Mouse (Mus musculus): ENCODE data around the gene Armc7. TPM values are rescaled to one million over a fixed set of nuclear protein-coding genes. Genes with fewer than 3 reads are reported as not detected.
"Not testable (repeated sequence)": the region's sequence is repeated elsewhere in the genome, so short reads cannot be mapped to it uniquely, and the experiment has no call there.

Gene Armc7
- polyA plus RNA-seq, 1 experiment from 2014 or later: 9.0 TPM

GRCm38 (mm10) chr11:115462243-115462891 is 13.1 kb upstream of the Armc7 start, which contains the start of gene Slc16a5:
Slc16a5 (plus strand) TSS chr11:115462474.
- Histone ChIP-seq H3K9ac (ENCODE audit: low read depth, low read length) (no peak within 1 kb of the TSS), H3K9me3 (ENCODE audit: control insufficient read depth, low read length) (no peaks in the 10 kb centered on the region), H3K36me3 (ENCODE audit: control insufficient read depth, insufficient read depth, low read length) (no peaks in the 10 kb centered on the region), H3K4me1 (replicated peaks; ENCODE audit: control insufficient read depth, insufficient read depth, low read length) (no peaks in the 10 kb centered on the region), H3K4me3 (ENCODE audit: low read depth, low read length) (no peak within 1 kb of the TSS), H3K27me3 (ENCODE audit: control insufficient read depth, insufficient read depth, low read length) (no peaks in the 10 kb centered on the region), H3K4me2 (replicated peaks; ENCODE audit: low read depth, low read length) (no peak within 1 kb of the TSS), H3K27ac (ENCODE audit: low read depth, low read length) (no peak within 1 kb of the TSS)
- DNase-seq (ENCODE audit: low spot score) (no peak), ATAC-seq (ENCODE audit: low FRiP score) (no peak)
- WGBS: 78% methylated on average over 16 of the region's 16 CpGs

GRCm38 (mm10) chr11:115463397-115463796 is 12.1 kb upstream of the Armc7 start:
- WGBS: 69% methylated on average over 11 of the region's 11 CpGs
- ATAC-seq (ENCODE audit: low FRiP score): no peak
- no peak overlapping the region for H3K27ac ChIP-seq (ENCODE audit: low read depth, low read length)

GRCm38 (mm10) chr11:115464851-115465250 is 10.6 kb upstream of the Armc7 start:
- ATAC-seq (ENCODE audit: low FRiP score) (no peak), DNase-seq (ENCODE audit: low spot score) (no peak)
- Histone ChIP-seq H3K9me3 (ENCODE audit: control insufficient read depth, low read length) (no peaks in the 10 kb centered on the region), H3K4me2 (replicated peaks; ENCODE audit: low read depth, low read length) (no peak overlapping the region), H3K4me3 (ENCODE audit: low read depth, low read length) (no peak overlapping the region), H3K9ac (ENCODE audit: low read depth, low read length) (no peak overlapping the region), H3K36me3 (ENCODE audit: control insufficient read depth, insufficient read depth, low read length) (no peaks in the 10 kb centered on the region), H3K27ac (ENCODE audit: low read depth, low read length) (no peak overlapping the region), H3K4me1 (replicated peaks; ENCODE audit: control insufficient read depth, insufficient read depth, low read length) (no peaks in the 10 kb centered on the region), H3K27me3 (ENCODE audit: control insufficient read depth, insufficient read depth, low read length) (no peaks in the 10 kb centered on the region)
- 91% methylated on average over 8 of the region's 8 CpGs for WGBS

More at GRCm38 (mm10) chr11:115463397-115463796, 12.1 kb upstream of the Armc7 start:
- Histone ChIP-seq H3K9ac (ENCODE audit: low read depth, low read length) (no peak overlapping the region), H3K4me1 (replicated peaks; ENCODE audit: control insufficient read depth, insufficient read depth, low read length) (no peaks in the 10 kb centered on the region), H3K4me2 (replicated peaks; ENCODE audit: low read depth, low read length) (no peak overlapping the region), H3K36me3 (ENCODE audit: control insufficient read depth, insufficient read depth, low read length) (no peaks in the 10 kb centered on the region), H3K9me3 (ENCODE audit: control insufficient read depth, low read length) (no peaks in the 10 kb centered on the region), H3K27me3 (ENCODE audit: control insufficient read depth, insufficient read depth, low read length) (no peaks in the 10 kb centered on the region), H3K4me3 (ENCODE audit: low read depth, low read length) (no peak overlapping the region)
- no peak for DNase-seq (ENCODE audit: low spot score)

GRCm38 (mm10) chr11:115467217-115467618 is 8.2 kb upstream of the Armc7 start:
- H3K27ac ChIP-seq (ENCODE audit: low read depth, low read length): no peak overlapping the region
- no peak overlapping the region for H3K4me3 ChIP-seq (ENCODE audit: low read depth, low read length)
- H3K9ac ChIP-seq (ENCODE audit: low read depth, low read length): no peak overlapping the region
- ATAC-seq (ENCODE audit: low FRiP score) (no peak), DNase-seq (ENCODE audit: low spot score) (peak; percentile 42)
- H3K36me3 ChIP-seq (ENCODE audit: control insufficient read depth, insufficient read depth, low read length): no peaks in the 10 kb centered on the region
- no peaks in the 10 kb centered on the region for H3K4me1 ChIP-seq (replicated peaks; ENCODE audit: control insufficient read depth, insufficient read depth, low read length)
- no peak overlapping the region for H3K4me2 ChIP-seq (replicated peaks; ENCODE audit: low read depth, low read length)
- WGBS: 33% methylated on average over 4 of the region's 4 CpGs
- no peaks in the 10 kb centered on the region for H3K27me3 ChIP-seq (ENCODE audit: control insufficient read depth, insufficient read depth, low read length)
- H3K9me3 ChIP-seq (ENCODE audit: control insufficient read depth, low read length): no peaks in the 10 kb centered on the region

GRCm38 (mm10) chr11:115472183-115472582 is 3.3 kb upstream of the Armc7 start:
- DNase-seq (ENCODE audit: low spot score) (no peak), ATAC-seq (ENCODE audit: low FRiP score) (no peak)
- Histone ChIP-seq H3K27ac (ENCODE audit: low read depth, low read length) (no peak overlapping the region), H3K4me1 (replicated peaks; ENCODE audit: control insufficient read depth, insufficient read depth, low read length) (peaks cover 2% of the 10 kb centered on the region; the same call in 1 of the 2 replicates), H3K36me3 (ENCODE audit: control insufficient read depth, insufficient read depth, low read length) (no peaks in the 10 kb centered on the region), H3K4me3 (ENCODE audit: low read depth, low read length) (no peak overlapping the region), H3K4me2 (replicated peaks; ENCODE audit: low read depth, low read length) (no peak overlapping the region), H3K27me3 (ENCODE audit: control insufficient read depth, insufficient read depth, low read length) (no peaks in the 10 kb centered on the region), H3K9ac (ENCODE audit: low read depth, low read length) (no peak overlapping the region), H3K9me3 (ENCODE audit: control insufficient read depth, low read length) (no peaks in the 10 kb centered on the region)
- 89% methylated on average over 7 of the region's 7 CpGs for WGBS

- Histone ChIP-seq H3K36me3 (ENCODE audit: control insufficient read depth, insufficient read depth, low read length) (no peaks in the 10 kb centered on the region), H3K4me3 (ENCODE audit: low read depth, low read length) (no peak overlapping the region), H3K4me2 (replicated peaks; ENCODE audit: low read depth, low read length) (peak overlapping the region; percentile 19), H3K9ac (ENCODE audit: low read depth, low read length) (no peak overlapping the region), H3K9me3 (ENCODE audit: control insufficient read depth, low read length) (no peaks in the 10 kb centered on the region), H3K4me1 (replicated peaks; ENCODE audit: control insufficient read depth, insufficient read depth, low read length) (peaks cover 2% of the 10 kb centered on the region; the same call in 1 of the 2 replicates), H3K27me3 (ENCODE audit: control insufficient read depth, insufficient read depth, low read length) (no peaks in the 10 kb centered on the region), H3K27ac (ENCODE audit: low read depth, low read length) (no peak overlapping the region)
- ATAC-seq (ENCODE audit: low FRiP score) (peak; percentile 36; the same call in 1 of the 2 replicates), DNase-seq (ENCODE audit: low spot score) (peak; percentile 99)
- WGBS: 22% methylated on average over 15 of the region's 15 CpGs
Observed at GRCm38 (mm10) chr11:115473626-115474275, 1.7 kb upstream of the Armc7 start.

GRCm38 (mm10) chr11:115475758-115476237 is 331 bp downstream of the Armc7 start:
- peak overlapping the region; percentile 66 for H3K9ac ChIP-seq (ENCODE audit: low read depth, low read length)
- ATAC-seq (ENCODE audit: low FRiP score) (no peak), DNase-seq (ENCODE audit: low spot score) (no peak)
- no peak overlapping the region for H3K27ac ChIP-seq (ENCODE audit: low read depth, low read length)
- peak overlapping the region; percentile 95 for H3K4me2 ChIP-seq (replicated peaks; ENCODE audit: low read depth, low read length)
- H3K27me3 ChIP-seq (ENCODE audit: control insufficient read depth, insufficient read depth, low read length): no peaks in the 10 kb centered on the region
- H3K9me3 ChIP-seq (ENCODE audit: control insufficient read depth, low read length): no peaks in the 10 kb centered on the region
- H3K4me1 ChIP-seq (replicated peaks; ENCODE audit: control insufficient read depth, insufficient read depth, low read length): peaks cover 2% of the 10 kb centered on the region; the same call in 1 of the 2 replicates
- peak overlapping the region; percentile 87 for H3K4me3 ChIP-seq (ENCODE audit: low read depth, low read length)
- 4% methylated on average over 28 of the region's 28 CpGs for WGBS
- no peaks in the 10 kb centered on the region for H3K36me3 ChIP-seq (ENCODE audit: control insufficient read depth, insufficient read depth, low read length)

- ATAC-seq (ENCODE audit: low FRiP score); H3K27me3 ChIP-seq (ENCODE audit: control insufficient read depth, insufficient read depth, low read length); H3K4me3 ChIP-seq (ENCODE audit: low read depth, low read length); H3K9me3 ChIP-seq (ENCODE audit: control insufficient read depth, low read length); DNase-seq (ENCODE audit: low spot score); H3K4me1 ChIP-seq (replicated peaks; ENCODE audit: control insufficient read depth, insufficient read depth, low read length); H3K36me3 ChIP-seq (ENCODE audit: control insufficient read depth, insufficient read depth, low read length); H3K27ac ChIP-seq (ENCODE audit: low read depth, low read length); H3K9ac ChIP-seq (ENCODE audit: low read depth, low read length): not testable (repeated sequence)
- H3K4me2 ChIP-seq (replicated peaks; ENCODE audit: low read depth, low read length): peak overlapping the region; percentile 95; the same call in 1 of the 2 replicates
- 85% methylated on average over 4 of the region's 4 CpGs for WGBS
Observed at GRCm38 (mm10) chr11:115476630-115477029, 1.2 kb downstream of the Armc7 start.

All from hindbrain, embryonic 11.5 days (tissue).